Mouse (Mus musculus) stomach, embryonic 16.5 days (tissue): ENCODE data around the gene Slc52a3. TPM values are rescaled to one million over a fixed set of nuclear protein-coding genes. Genes with fewer than 3 reads are reported as not detected.
A peak's percentile ranks its signal among the peaks of the same experiment; 100 is the strongest.

Experiments
- ATAC-seq: fragments of 200-750 bp; cut with Nextera tagmentation; 2 replicates; pipeline ENCODE4 v1.8.0; 2017; ENCODE audit warnings: moderate number of reproducible peaks, moderate TSS enrichment; ENCODE audit not compliant: insufficient read depth, low FRiP score
- H3K27ac ChIP-seq: fragments of 300-500 bp; sonication (generic); 2 replicates; pipeline ENCODE4 v1.5.1; 2014; ENCODE audit warnings: low read length
- H3K27me3 ChIP-seq: fragments of 300-500 bp; sonication (generic); 2 replicates; pipeline ENCODE4 v1.6.1; 2014; ENCODE audit warnings: low read length, control low read depth, mixed read lengths; ENCODE audit not compliant: control insufficient read depth, insufficient read depth
- H3K36me3 ChIP-seq: fragments of 300-500 bp; sonication (generic); 2 replicates; pipeline ENCODE4 v1.6.1; 2014; ENCODE audit warnings: low read length; ENCODE audit not compliant: control insufficient read depth, insufficient read depth
- H3K4me1 ChIP-seq: fragments of 300-500 bp; sonication (generic); 2 replicates; pipeline ENCODE4 v1.6.1; 2014; ENCODE audit warnings: low read length, control low read depth, mixed read lengths; ENCODE audit not compliant: control insufficient read depth, insufficient read depth
- H3K4me2 ChIP-seq: fragments of 300-500 bp; sonication (generic); 2 replicates; pipeline ENCODE4 v1.6.1; 2014; ENCODE audit warnings: low read depth, low read length, mixed read lengths
- H3K4me3 ChIP-seq: fragments of 300-500 bp; sonication (generic); replicated peaks from 2 replicates; pipeline ENCODE4 v1.5.1; 2014; ENCODE audit warnings: mild to moderate bottlenecking, low read length
- H3K9ac ChIP-seq: fragments of 300-500 bp; sonication (generic); 2 replicates; pipeline ENCODE4 v1.6.1; 2014; ENCODE audit warnings: low read length
- H3K9me3 ChIP-seq: fragments of 300-500 bp; sonication (generic); replicated peaks from 2 replicates; pipeline ENCODE4 v1.6.1; 2016; ENCODE audit warnings: low read length, control low read depth; ENCODE audit not compliant: control insufficient read depth
- WGBS: fragments of 180-500 bp; shearing (Covaris S2); extraction: QIAGEN DNeasy Blood & Tissue Kit; methylation state at CpG from one replicate; pipeline ENCODE4 v1.1.7; 2014; 5-methylcytosine and 5-hydroxymethylcytosine counted together
- polyA plus RNA-seq: library from polyadenylated mRNA; unstranded; fragments of >200 nt; fragmentation: Nextera tagmentation; extraction: Ambion mirVana; gene quantifications from 2 replicates; pipeline ENCODE4 v1.2.1, GENCODE M21; 2015

Slc52a3 gene
- polyA plus RNA-seq, 1 experiment from 2014 or later = 13.9 TPM

- Histone ChIP-seq H3K27ac (peak overlapping the region; percentile 24; the same call in 1 of the 2 replicates), H3K9ac (no peak overlapping the region), H3K27me3 (no peaks in the 10 kb centered on the region), H3K9me3 (no peaks in the 10 kb centered on the region), H3K4me2 (no peak overlapping the region), H3K36me3 (no peaks in the 10 kb centered on the region), H3K4me3 (no peak overlapping the region), H3K4me1 (peaks cover 27% of the 10 kb centered on the region)
- ATAC-seq = peak; percentile 73
- WGBS = 46% methylated on average over 10 of the region's 10 CpGs
Measured at GRCm38 (mm10) chr2:151962474-151962873, 33.8 kb upstream of the Slc52a3 start.

GRCm38 (mm10) chr2:151963319-151963718 lies 33.0 kb upstream of the Slc52a3 start:
- H3K4me2 ChIP-seq = no peak overlapping the region
- no peak overlapping the region for H3K9ac ChIP-seq
- no peak for ATAC-seq
- H3K27me3 ChIP-seq = no peaks in the 10 kb centered on the region
- H3K27ac ChIP-seq = no peak overlapping the region
- H3K36me3 ChIP-seq = peaks cover 2% of the 10 kb centered on the region; the same call in 1 of the 2 replicates
- WGBS = 75% methylated on average over 5 of the region's 5 CpGs
- peaks cover 33% of the 10 kb centered on the region for H3K4me1 ChIP-seq
- no peak overlapping the region for H3K4me3 ChIP-seq
- no peaks in the 10 kb centered on the region for H3K9me3 ChIP-seq

- 17% methylated on average over 9 of the region's 9 CpGs for WGBS
- Histone ChIP-seq H3K9me3 (no peaks in the 10 kb centered on the region), H3K9ac (0 out of 2 replicates have a peak overlapping the region, but pooled peaks have one; percentile 17), H3K36me3 (peaks cover 7% of the 10 kb centered on the region; the same call in 1 of the 2 replicates), H3K27me3 (no peaks in the 10 kb centered on the region), H3K4me3 (no peak overlapping the region), H3K27ac (no peak overlapping the region), H3K4me1 (peaks cover 33% of the 10 kb centered on the region), H3K4me2 (no peak overlapping the region)
- no peak for ATAC-seq
Measured at GRCm38 (mm10) chr2:151964052-151964451, 32.3 kb upstream of the Slc52a3 start.

GRCm38 (mm10) chr2:151967176-151967750 lies 29.0 kb upstream of the Slc52a3 start:
- Histone ChIP-seq H3K27ac (no peak overlapping the region), H3K9ac (no peak overlapping the region), H3K36me3 (peaks cover 21% of the 10 kb centered on the region), H3K4me1 (peaks cover 42% of the 10 kb centered on the region), H3K27me3 (no peaks in the 10 kb centered on the region), H3K9me3 (no peaks in the 10 kb centered on the region), H3K4me2 (no peak overlapping the region), H3K4me3 (no peak overlapping the region)
- WGBS = 44% methylated on average over 9 of the region's 9 CpGs
- ATAC-seq = no peak

- WGBS = 90% methylated on average over 2 of the region's 2 CpGs
Measured at GRCm38 (mm10) chr2:151967792-151968191, 28.5 kb upstream of the Slc52a3 start.

GRCm38 (mm10) chr2:151968451-151968850 lies 27.9 kb upstream of the Slc52a3 start:
- Histone ChIP-seq H3K4me1 (peaks cover 45% of the 10 kb centered on the region), H3K4me2 (no peak overlapping the region), H3K4me3 (no peak overlapping the region), H3K9me3 (no peaks in the 10 kb centered on the region), H3K27ac (no peak overlapping the region), H3K27me3 (no peaks in the 10 kb centered on the region), H3K9ac (no peak overlapping the region), H3K36me3 (peaks cover 21% of the 10 kb centered on the region)
- no peak for ATAC-seq
- 83% methylated on average over 8 of the region's 8 CpGs for WGBS

More at GRCm38 (mm10) chr2:151967792-151968191, 28.5 kb upstream of the Slc52a3 start:
- no peaks in the 10 kb centered on the region for H3K27me3 ChIP-seq
- H3K36me3 ChIP-seq = peaks cover 21% of the 10 kb centered on the region
- no peaks in the 10 kb centered on the region for H3K9me3 ChIP-seq
- H3K4me1 ChIP-seq = peaks cover 45% of the 10 kb centered on the region
- no peak overlapping the region for H3K9ac ChIP-seq
- no peak for ATAC-seq
- no peak overlapping the region for H3K4me3 ChIP-seq
- H3K27ac ChIP-seq = no peak overlapping the region
- no peak overlapping the region for H3K4me2 ChIP-seq

- H3K9ac ChIP-seq = no peak overlapping the region
- H3K27me3 ChIP-seq = no peaks in the 10 kb centered on the region
- no peaks in the 10 kb centered on the region for H3K9me3 ChIP-seq
- WGBS = 89% methylated on average over 7 of the region's 7 CpGs
- ATAC-seq = no peak
- H3K4me1 ChIP-seq = peaks cover 46% of the 10 kb centered on the region
- H3K27ac ChIP-seq = no peak overlapping the region
- H3K36me3 ChIP-seq = peaks cover 21% of the 10 kb centered on the region
- no peak overlapping the region for H3K4me3 ChIP-seq
- no peak overlapping the region for H3K4me2 ChIP-seq
Measured at GRCm38 (mm10) chr2:151968986-151969385, 27.3 kb upstream of the Slc52a3 start.

- H3K36me3 ChIP-seq = peaks cover 21% of the 10 kb centered on the region
- no peak overlapping the region for H3K27ac ChIP-seq
- H3K4me2 ChIP-seq = no peak overlapping the region
- H3K4me3 ChIP-seq = no peak overlapping the region
- no peak for ATAC-seq
- WGBS = 85% methylated on average over 6 of the region's 6 CpGs
- peaks cover 46% of the 10 kb centered on the region for H3K4me1 ChIP-seq
- no peaks in the 10 kb centered on the region for H3K9me3 ChIP-seq
- H3K9ac ChIP-seq = no peak overlapping the region
- H3K27me3 ChIP-seq = no peaks in the 10 kb centered on the region
Measured at GRCm38 (mm10) chr2:151969396-151969795, 26.9 kb upstream of the Slc52a3 start.

- peaks cover 21% of the 10 kb centered on the region for H3K36me3 ChIP-seq
- peak; percentile 91 for ATAC-seq
- no peaks in the 10 kb centered on the region for H3K27me3 ChIP-seq
- 47% methylated on average over 53 of the region's 53 CpGs for whole genome bisulfite sequencing
- peaks cover 48% of the 10 kb centered on the region for H3K4me1 ChIP-seq
- H3K4me3 ChIP-seq = peak overlapping the region; percentile 33
- H3K27ac ChIP-seq = peak overlapping the region; percentile 60; the same call in 1 of the 2 replicates
- no peaks in the 10 kb centered on the region for H3K9me3 ChIP-seq
- H3K9ac ChIP-seq = peak overlapping the region; percentile 57
- peak overlapping the region; percentile 67 for H3K4me2 ChIP-seq
Measured at GRCm38 (mm10) chr2:151970191-151971172, 25.8 kb upstream of the Slc52a3 start.
